Mouse (Mus musculus) C2C12 (cell line): ENCODE data around the gene Tmem256. TPM values are rescaled to one million over a fixed set of nuclear protein-coding genes. Genes with fewer than 3 reads are reported as not detected.

Experiments used
- H3K27me3 ChIP-seq: one replicate; pipeline ENCODE4 v1.6.1; 2011; ENCODE audit not compliant: control insufficient read depth, insufficient read depth, insufficient read length
- H3K36me3 ChIP-seq: one replicate; pipeline ENCODE4 v1.6.1; 2011; ENCODE audit not compliant: control insufficient read depth, insufficient read depth
- H3K4me3 ChIP-seq: one replicate; pipeline ENCODE4 v1.5.1; 2011; ENCODE audit warnings: mild to moderate bottlenecking, control low read depth; ENCODE audit not compliant: poor library complexity, insufficient read depth, severe bottlenecking
- H3K79me2 ChIP-seq: one replicate; pipeline ENCODE4 v1.6.1; 2011; ENCODE audit not compliant: control insufficient read depth, insufficient read depth
- H3K79me3 ChIP-seq: one replicate; pipeline ENCODE4 v1.6.1; 2011; ENCODE audit warnings: low read depth, control low read depth
- H3ac ChIP-seq: one replicate; pipeline ENCODE3; 2011; ENCODE audit warnings: low read depth; ENCODE audit not compliant: control insufficient read depth, insufficient read length
- CEBPB ChIP-seq: IDR thresholded peaks from one replicate; pipeline ENCODE4 v1.6.1; 2011; ENCODE audit warnings: low read depth, mild to moderate bottlenecking, control low read depth, moderate library complexity
- CTCF ChIP-seq: IDR thresholded peaks from one replicate; pipeline ENCODE4 v1.5.1; 2011; ENCODE audit not compliant: control insufficient read depth, insufficient read depth, insufficient read length
- FOSL1 ChIP-seq: IDR thresholded peaks from one replicate; pipeline ENCODE4 v1.8.0; 2011; ENCODE audit warnings: mild to moderate bottlenecking, low read length; ENCODE audit not compliant: poor library complexity, insufficient read depth, severe bottlenecking
- MAX ChIP-seq: IDR thresholded peaks from one replicate; pipeline ENCODE4 v1.6.1; 2011; ENCODE audit warnings: mild to moderate bottlenecking, control low read depth
- MYOD1 ChIP-seq: IDR thresholded peaks from one replicate; pipeline ENCODE4 v1.6.1; 2011; ENCODE audit warnings: low read depth; ENCODE audit not compliant: control insufficient read depth, insufficient read length
- MYOG ChIP-seq: IDR thresholded peaks from one replicate; pipeline ENCODE4 v1.6.1; 2011; ENCODE audit not compliant: control insufficient read depth, insufficient read length; ENCODE audit errors: extremely low read depth
- USF1 ChIP-seq: IDR thresholded peaks from one replicate; pipeline ENCODE4 v1.6.1; 2011; ENCODE audit warnings: low read depth, mild to moderate bottlenecking, control low read depth, moderate library complexity
- polyA plus RNA-seq: library from polyadenylated mRNA; unstranded; fragments of >200 nt; fragmentation: generic; extraction: Trizol; gene quantifications from one replicate; pipeline ENCODE4 v1.2.1, GENCODE M21; 2012; ENCODE audit warnings: missing spikeins

Tmem256 gene
- polyA plus RNA-seq, 1 experiment, result 260 TPM

GRCm38 (mm10) chr11:69878399-69878798 lies 40.1 kb downstream of the Tmem256 start:
- no peak for TF ChIP-seq MYOG
- no peak for TF ChIP-seq FOSL1
- no peak for TF ChIP-seq MYOD1
- no peak for TF ChIP-seq USF1
- no peak for TF ChIP-seq MAX
- TF ChIP-seq CTCF, result no peak
- TF ChIP-seq CEBPB, result no peak

GRCm38 (mm10) chr11:69878952-69879351 lies 40.6 kb downstream of the Tmem256 start:
- peak overlapping the region; percentile 80 for H3ac ChIP-seq
- H3K36me3 ChIP-seq, result no peaks in the 10 kb centered on the region
- H3K27me3 ChIP-seq, result no peaks in the 10 kb centered on the region
- H3K79me2 ChIP-seq, result peaks cover 36% of the 10 kb centered on the region
- H3K4me3 ChIP-seq, result peak overlapping the region; percentile 68
- H3K79me3 ChIP-seq, result peaks cover 28% of the 10 kb centered on the region
- no peak for TF ChIP-seq CTCF

More at GRCm38 (mm10) chr11:69878399-69878798, 40.1 kb downstream of the Tmem256 start:
- Histone ChIP-seq H3K79me3 (peaks cover 28% of the 10 kb centered on the region), H3K4me3 (no peak overlapping the region), H3K36me3 (no peaks in the 10 kb centered on the region), H3K79me2 (peaks cover 36% of the 10 kb centered on the region), H3K27me3 (no peaks in the 10 kb centered on the region), H3ac (peak overlapping the region; percentile 49)

- peaks cover 36% of the 10 kb centered on the region for H3K79me2 ChIP-seq
- H3K79me3 ChIP-seq, result peaks cover 28% of the 10 kb centered on the region
- peak overlapping the region; percentile 68 for H3K4me3 ChIP-seq
- H3K27me3 ChIP-seq, result no peaks in the 10 kb centered on the region
- H3K36me3 ChIP-seq, result no peaks in the 10 kb centered on the region
- peak overlapping the region; percentile 80 for H3ac ChIP-seq
- TF ChIP-seq CEBPB (no peak), MYOD1 (no peak), CTCF (no peak), MYOG (no peak), USF1 (no peak), MAX (no peak), FOSL1 (no peak)
Measured at GRCm38 (mm10) chr11:69879711-69880110, 41.4 kb downstream of the Tmem256 start.

GRCm38 (mm10) chr11:69880506-69880852 lies 42.2 kb downstream of the Tmem256 start:
- TF ChIP-seq CTCF (peak; percentile 55), MAX (no peak), MYOD1 (no peak), MYOG (no peak), CEBPB (no peak)
- H3K4me3 ChIP-seq, result peak overlapping the region; percentile 68
- peaks cover 36% of the 10 kb centered on the region for H3K79me2 ChIP-seq
- H3ac ChIP-seq, result peak overlapping the region; percentile 80
- peaks cover 28% of the 10 kb centered on the region for H3K79me3 ChIP-seq
- no peaks in the 10 kb centered on the region for H3K27me3 ChIP-seq
- H3K36me3 ChIP-seq, result no peaks in the 10 kb centered on the region

GRCm38 (mm10) chr11:69880853-69881603 lies 42.7 kb downstream of the Tmem256 start, which contains the start of gene Kctd11:
Gene Kctd11 (minus strand): TSS chr11:69881406.
- no peaks in the 10 kb centered on the region for H3K27me3 ChIP-seq
- peak within 1 kb of the TSS; percentile 80 for H3ac ChIP-seq
- no peaks in the 10 kb centered on the region for H3K36me3 ChIP-seq

More at GRCm38 (mm10) chr11:69880853-69881603, 42.7 kb downstream of the Tmem256 start, which contains the start of gene Kctd11:
- H3K79me3 ChIP-seq, result peaks cover 28% of the 10 kb centered on the region
- TF ChIP-seq MYOG, result no peak
- TF ChIP-seq MAX, result peak; percentile 59
- H3K79me2 ChIP-seq, result peaks cover 36% of the 10 kb centered on the region
- peak within 1 kb of the TSS; percentile 68 for H3K4me3 ChIP-seq
